Mouse (Mus musculus) heart, embryonic 11.5 days (tissue): Measurements from ENCODE around the gene Tex38. TPM values are rescaled to one million over a fixed set of nuclear protein-coding genes. Genes with fewer than 3 reads are reported as not detected.
A peak's percentile ranks its signal among the peaks of the same experiment; 100 is the strongest.

Source experiments
- ATAC-seq: fragments of 200-750 bp; cut with Nextera tagmentation; replicated peaks from 2 replicates; pipeline ENCODE4 v1.8.0; 2017; ENCODE audit warnings: moderate library complexity; ENCODE audit not compliant: insufficient number of reproducible peaks, low FRiP score, low TSS enrichment
- H3K27ac ChIP-seq: fragments of 300-500 bp; sonication (generic); 2 replicates; pipeline ENCODE4 v1.5.1; 2014; ENCODE audit warnings: mild to moderate bottlenecking, low read depth, low read length
- H3K27me3 ChIP-seq: fragments of 300-500 bp; sonication (generic); 2 replicates; pipeline ENCODE4 v1.6.1; 2014; ENCODE audit warnings: mild to moderate bottlenecking, low read length, mixed read lengths; ENCODE audit not compliant: control insufficient read depth, insufficient read depth
- H3K36me3 ChIP-seq: fragments of 300-500 bp; sonication (generic); 2 replicates; pipeline ENCODE4 v1.6.1; 2014; ENCODE audit warnings: mild to moderate bottlenecking, low read length, moderate library complexity, mixed read lengths; ENCODE audit not compliant: control insufficient read depth, insufficient read depth
- H3K4me1 ChIP-seq: fragments of 300-500 bp; sonication (generic); 2 replicates; pipeline ENCODE4 v1.6.1; 2014; ENCODE audit warnings: low read length; ENCODE audit not compliant: control insufficient read depth, insufficient read depth
- H3K4me2 ChIP-seq: fragments of 300-500 bp; sonication (generic); 2 replicates; pipeline ENCODE4 v1.6.1; 2014; ENCODE audit warnings: mild to moderate bottlenecking, moderate library complexity
- H3K4me3 ChIP-seq: fragments of 300-500 bp; sonication (generic); 2 replicates; pipeline ENCODE4 v1.5.1; 2014; ENCODE audit warnings: low read depth, low read length
- H3K9ac ChIP-seq: fragments of 300-500 bp; sonication (generic); 2 replicates; pipeline ENCODE4 v1.6.1; 2014; ENCODE audit warnings: mild to moderate bottlenecking, low read depth, low read length, moderate library complexity
- H3K9me3 ChIP-seq: fragments of 300-500 bp; sonication (generic); replicated peaks from 2 replicates; pipeline ENCODE4 v1.6.1; 2016; ENCODE audit warnings: low read length; ENCODE audit not compliant: control insufficient read depth
- WGBS: fragments of 180-500 bp; shearing (Covaris S2); extraction: QIAGEN DNeasy Blood & Tissue Kit; methylation state at CpG from one replicate; pipeline ENCODE4 v1.1.7; 2014; ENCODE audit not compliant: insufficient replicate concordance; 5-methylcytosine and 5-hydroxymethylcytosine counted together
- polyA plus RNA-seq: library from polyadenylated mRNA; unstranded; fragments of >200 nt; fragmentation: Nextera tagmentation; extraction: Ambion mirVana; gene quantifications from 2 replicates; pipeline ENCODE4 v1.2.1, GENCODE M21; 2014

The Tex38 gene
- polyA plus RNA-seq: 0.28 and 0.34 TPM in 2 replicates

GRCm38 (mm10) chr4:115780918-115781317 is at the start of gene Tex38:
TSS of gene Tex38 (minus strand) at chr4:115781018.
- Histone ChIP-seq H3K27me3 (no peaks in the 10 kb centered on the region), H3K9ac (peak within 1 kb of the TSS; percentile 34; the same call in 1 of the 2 replicates), H3K4me3 (no peak within 1 kb of the TSS), H3K36me3 (no peaks in the 10 kb centered on the region), H3K4me1 (peaks cover 12% of the 10 kb centered on the region), H3K9me3 (no peaks in the 10 kb centered on the region), H3K4me2 (no peak within 1 kb of the TSS), H3K27ac (no peak within 1 kb of the TSS)
- no peak for ATAC-seq
- WGBS: 83% methylated on average over 3 of the region's 3 CpGs

GRCm38 (mm10) chr4:115830491-115830890 is 49.7 kb upstream of the Tex38 start:
- Histone ChIP-seq H3K9ac (no peak overlapping the region), H3K4me2 (no peak overlapping the region), H3K36me3 (peaks cover 5% of the 10 kb centered on the region; the same call in 1 of the 2 replicates), H3K27me3 (no peaks in the 10 kb centered on the region; the same call in 1 of the 2 replicates), H3K9me3 (no peaks in the 10 kb centered on the region), H3K4me3 (no peak overlapping the region), H3K4me1 (peaks cover 18% of the 10 kb centered on the region), H3K27ac (no peak overlapping the region)
- ATAC-seq: no peak
- WGBS: 55% methylated on average over 5 of the region's 5 CpGs

- no peaks in the 10 kb centered on the region; the same call in 1 of the 2 replicates for H3K27me3 ChIP-seq
- H3K9me3 ChIP-seq: no peaks in the 10 kb centered on the region
- peak overlapping the region; percentile 86 for H3K9ac ChIP-seq
- peaks cover 31% of the 10 kb centered on the region for H3K4me1 ChIP-seq
- peaks cover 5% of the 10 kb centered on the region; the same call in 1 of the 2 replicates for H3K36me3 ChIP-seq
- WGBS: 5% methylated on average over 8 of the region's 8 CpGs
- H3K4me3 ChIP-seq: peak overlapping the region; percentile 88
- H3K27ac ChIP-seq: no peak overlapping the region
- no peak for ATAC-seq
- peak overlapping the region; percentile 67 for H3K4me2 ChIP-seq
Observed at GRCm38 (mm10) chr4:115828572-115828902, 47.7 kb upstream of the Tex38 start.

GRCm38 (mm10) chr4:115827888-115828571 is 47.2 kb upstream of the Tex38 start, which contains the start of gene Mob3c:
TSS of gene Mob3c (plus strand) at chr4:115828092.
- ATAC-seq: peak; percentile 91
- H3K4me3 ChIP-seq: peak within 1 kb of the TSS; percentile 88
- under 1% methylated on average over 57 of the region's 57 CpGs for WGBS
- H3K27me3 ChIP-seq: no peaks in the 10 kb centered on the region; the same call in 1 of the 2 replicates
- peak within 1 kb of the TSS; percentile 86 for H3K9ac ChIP-seq
- peak within 1 kb of the TSS; percentile 91 for H3K27ac ChIP-seq
- peaks cover 5% of the 10 kb centered on the region; the same call in 1 of the 2 replicates for H3K36me3 ChIP-seq
- H3K9me3 ChIP-seq: no peaks in the 10 kb centered on the region
- peak within 1 kb of the TSS; percentile 67 for H3K4me2 ChIP-seq
- H3K4me1 ChIP-seq: peaks cover 35% of the 10 kb centered on the region

GRCm38 (mm10) chr4:115827535-115827887 is 46.7 kb upstream of the Tex38 start:
- Histone ChIP-seq H3K27me3 (no peaks in the 10 kb centered on the region; the same call in 1 of the 2 replicates), H3K4me1 (peaks cover 35% of the 10 kb centered on the region), H3K9ac (peak overlapping the region; percentile 86), H3K4me2 (peak overlapping the region; percentile 67), H3K4me3 (peak overlapping the region; percentile 88), H3K27ac (peak overlapping the region; percentile 91), H3K36me3 (peaks cover 5% of the 10 kb centered on the region; the same call in 1 of the 2 replicates), H3K9me3 (no peaks in the 10 kb centered on the region)
- no peak for ATAC-seq
- 6% methylated on average over 4 of the region's 4 CpGs for WGBS

GRCm38 (mm10) chr4:115827066-115827465 is 46.2 kb upstream of the Tex38 start:
- H3K27ac ChIP-seq: no peak overlapping the region
- H3K4me3 ChIP-seq: peak overlapping the region; percentile 88; the same call in 1 of the 2 replicates
- ATAC-seq: no peak
- peaks cover 35% of the 10 kb centered on the region for H3K4me1 ChIP-seq
- H3K9ac ChIP-seq: no peak overlapping the region
- no peaks in the 10 kb centered on the region; the same call in 1 of the 2 replicates for H3K27me3 ChIP-seq
- 72% methylated on average over 3 of the region's 3 CpGs for WGBS
- H3K9me3 ChIP-seq: no peaks in the 10 kb centered on the region
- peaks cover 5% of the 10 kb centered on the region; the same call in 1 of the 2 replicates for H3K36me3 ChIP-seq
- H3K4me2 ChIP-seq: peak overlapping the region; percentile 67; the same call in 1 of the 2 replicates

- Histone ChIP-seq H3K36me3 (no peaks in the 10 kb centered on the region), H3K27me3 (no peaks in the 10 kb centered on the region; the same call in 1 of the 2 replicates), H3K9me3 (no peaks in the 10 kb centered on the region), H3K4me3 (no peak overlapping the region), H3K4me1 (peaks cover 40% of the 10 kb centered on the region), H3K27ac (no peak overlapping the region), H3K9ac (no peak overlapping the region), H3K4me2 (no peak overlapping the region)
- no peak for ATAC-seq
- WGBS: 73% methylated on average over 2 of the region's 2 CpGs
Observed at GRCm38 (mm10) chr4:115825271-115825670, 44.5 kb upstream of the Tex38 start.

GRCm38 (mm10) chr4:115824178-115824577 is 43.4 kb upstream of the Tex38 start:
- peaks cover 33% of the 10 kb centered on the region for H3K4me1 ChIP-seq
- WGBS: 43% methylated on average over 2 of the region's 2 CpGs
- H3K36me3 ChIP-seq: no peaks in the 10 kb centered on the region
- no peaks in the 10 kb centered on the region for H3K9me3 ChIP-seq
- H3K9ac ChIP-seq: no peak overlapping the region
- H3K4me3 ChIP-seq: no peak overlapping the region
- H3K27me3 ChIP-seq: no peaks in the 10 kb centered on the region; the same call in 1 of the 2 replicates
- H3K4me2 ChIP-seq: peak overlapping the region; percentile 19; the same call in 1 of the 2 replicates
- no peak for ATAC-seq
- H3K27ac ChIP-seq: no peak overlapping the region
